Mouse (Mus musculus) G1E-ER4 (cell line): ENCODE results near the gene Lrrc4. TPM values are rescaled to one million over a fixed set of nuclear protein-coding genes. Genes with fewer than 3 reads are reported as not detected.

Experiments used
- GATA1 ChIP-seq: IDR thresholded peaks from one replicate; pipeline ENCODE4 v1.8.0; 2012; ENCODE audit warnings: low read length, inconsistent platforms
- polyA plus RNA-seq: library from polyadenylated mRNA; stranded (reverse); fragments of >175 nt; gene quantifications from 2 replicates; pipeline ENCODE4 v1.2.3, GENCODE M21; 2012

The Lrrc4 gene
- polyA plus RNA-seq, 1 experiment: not detected

DNA sequence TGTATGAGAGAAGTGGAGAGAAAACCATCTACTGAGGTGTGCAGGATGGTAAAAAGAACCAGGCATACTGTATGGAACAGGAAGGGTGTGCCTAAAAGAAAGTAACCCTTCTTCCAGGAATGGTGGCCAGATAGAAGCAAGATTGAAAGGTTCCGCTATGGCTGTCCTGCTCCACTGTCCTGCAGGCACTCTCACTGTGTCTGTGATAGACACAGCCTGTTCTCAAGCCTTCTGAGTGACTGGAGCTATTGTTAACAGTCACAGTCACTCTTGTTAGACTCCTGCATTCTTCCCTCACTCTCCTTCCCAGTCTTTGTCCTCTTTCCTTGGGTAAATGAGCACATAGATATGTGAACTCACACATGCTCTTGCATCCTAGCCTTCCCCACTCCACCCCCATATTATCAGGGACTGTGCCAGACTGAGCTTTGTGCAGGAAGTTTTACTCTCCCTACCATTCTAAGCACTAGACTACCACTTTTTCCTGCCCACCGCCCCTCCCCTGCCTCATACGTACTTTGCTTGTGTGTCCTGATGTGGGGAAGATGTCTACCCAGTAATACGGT lies 48.4 kb downstream of the Lrrc4 start:
- TF ChIP-seq GATA1: no peak

- TF ChIP-seq GATA1: no peak
Measured at GRCm38 (mm10) chr6:28781696-28782095, 49.9 kb downstream of the Lrrc4 start.

DNA sequence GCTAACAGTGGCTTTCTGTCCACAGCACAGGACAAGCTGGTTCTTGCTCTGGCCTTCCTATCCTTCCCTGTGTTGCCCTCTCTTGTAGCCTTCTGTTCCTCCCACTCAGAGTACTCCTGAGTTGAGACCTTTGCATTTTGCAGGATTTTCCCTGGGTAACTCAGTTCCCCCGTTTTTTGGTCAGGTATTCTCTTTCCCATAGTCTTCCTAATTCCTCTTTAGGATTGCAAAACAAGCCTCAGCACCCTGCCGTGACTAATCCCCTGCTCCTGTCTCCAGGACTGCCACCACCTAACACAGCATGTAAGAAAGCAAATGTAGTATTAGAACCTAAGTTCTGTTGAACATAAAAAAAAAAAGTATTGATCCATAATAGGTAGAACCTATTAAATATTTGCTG lies 60.2 kb downstream of the Lrrc4 start:
- no peak for TF ChIP-seq GATA1

DNA sequence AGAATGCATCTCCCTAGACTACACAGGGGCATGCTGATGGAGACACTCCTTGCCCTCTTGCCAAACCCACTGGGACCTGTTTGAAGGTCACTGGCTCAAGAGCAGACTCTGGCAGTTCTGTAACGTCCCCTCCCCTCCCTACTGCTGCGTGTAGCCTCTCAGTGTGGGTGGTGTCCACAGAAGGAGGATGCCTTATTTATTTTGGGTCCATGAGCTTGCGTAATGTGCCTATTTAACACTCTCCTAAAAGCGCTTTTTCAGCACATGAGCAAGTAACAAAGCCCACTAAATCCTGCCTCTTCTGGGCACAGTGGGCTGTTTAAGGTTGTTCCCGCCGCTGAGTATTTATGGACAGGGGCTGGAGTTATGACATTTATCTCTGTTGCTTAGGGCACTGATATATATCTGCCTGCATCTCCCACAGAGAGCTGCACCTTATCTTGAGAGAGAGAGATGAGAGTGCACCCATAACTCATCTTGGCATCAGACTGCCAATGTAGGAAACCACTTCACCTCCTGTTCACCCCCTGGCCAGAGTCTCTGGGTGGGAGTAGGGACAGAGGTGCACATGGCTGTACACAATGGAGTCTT lies 63.6 kb downstream of the Lrrc4 start:
- no peak for TF ChIP-seq GATA1

GRCm38 (mm10) chr6:28766622-28767021 lies 64.9 kb downstream of the Lrrc4 start:
- no peak for TF ChIP-seq GATA1

DNA sequence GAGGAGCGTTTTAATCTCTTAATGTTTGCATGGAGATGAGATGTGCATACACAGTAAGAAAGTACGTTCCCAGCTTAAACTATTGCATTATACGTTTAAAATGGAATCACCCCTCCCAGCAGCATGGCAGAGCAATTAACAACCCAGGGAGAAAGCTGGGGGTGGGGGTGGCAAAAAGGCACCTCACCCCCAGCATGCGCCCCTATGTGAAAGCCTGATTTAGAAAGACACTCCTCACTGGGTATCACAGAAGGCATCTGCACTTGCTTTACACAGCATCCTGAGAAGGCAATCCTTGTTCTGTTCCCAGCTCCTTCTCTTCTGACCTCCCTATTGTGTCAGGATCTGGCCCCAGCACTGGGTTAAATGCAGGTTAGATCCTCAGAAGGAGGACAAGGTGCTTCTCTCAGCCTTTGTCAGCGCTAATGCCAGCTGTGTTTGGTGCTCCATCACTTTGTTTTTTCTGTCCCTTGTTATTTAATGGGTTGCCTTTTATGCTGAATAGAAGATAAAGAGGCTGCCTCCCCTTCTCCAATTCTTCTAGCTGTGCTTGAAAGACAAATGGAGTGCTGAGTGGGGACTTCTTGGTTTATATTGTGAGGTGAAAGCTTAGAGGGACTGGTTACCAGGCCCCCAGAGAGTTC lies 69.3 kb downstream of the Lrrc4 start:
- no peak for TF ChIP-seq GATA1

DNA sequence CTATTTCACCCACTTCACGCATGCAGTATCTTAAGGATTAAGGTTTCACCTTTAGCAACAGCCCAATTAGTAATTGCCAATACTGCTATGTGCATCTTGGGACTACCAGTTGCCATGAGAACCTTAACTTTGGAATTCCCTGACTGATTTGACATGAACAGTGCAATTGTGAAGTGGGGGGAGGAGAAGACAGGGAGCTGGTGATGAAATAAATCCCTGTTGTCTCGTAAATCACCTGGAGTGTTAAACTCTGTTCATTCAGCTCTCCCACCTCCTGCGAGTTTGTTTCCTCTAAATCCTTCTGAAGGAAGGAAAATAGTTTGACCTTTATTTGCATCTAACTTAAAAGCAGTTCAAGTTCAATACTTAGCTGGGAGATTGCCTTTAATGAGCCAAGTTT lies 69.8 kb downstream of the Lrrc4 start:
- TF ChIP-seq GATA1: no peak

GRCm38 (mm10) chr6:28758293-28758692 lies 73.3 kb downstream of the Lrrc4 start:
- no peak for TF ChIP-seq GATA1

GRCm38 (mm10) chr6:28756306-28757018 lies 75.1 kb downstream of the Lrrc4 start:
- TF ChIP-seq GATA1: no peak

DNA sequence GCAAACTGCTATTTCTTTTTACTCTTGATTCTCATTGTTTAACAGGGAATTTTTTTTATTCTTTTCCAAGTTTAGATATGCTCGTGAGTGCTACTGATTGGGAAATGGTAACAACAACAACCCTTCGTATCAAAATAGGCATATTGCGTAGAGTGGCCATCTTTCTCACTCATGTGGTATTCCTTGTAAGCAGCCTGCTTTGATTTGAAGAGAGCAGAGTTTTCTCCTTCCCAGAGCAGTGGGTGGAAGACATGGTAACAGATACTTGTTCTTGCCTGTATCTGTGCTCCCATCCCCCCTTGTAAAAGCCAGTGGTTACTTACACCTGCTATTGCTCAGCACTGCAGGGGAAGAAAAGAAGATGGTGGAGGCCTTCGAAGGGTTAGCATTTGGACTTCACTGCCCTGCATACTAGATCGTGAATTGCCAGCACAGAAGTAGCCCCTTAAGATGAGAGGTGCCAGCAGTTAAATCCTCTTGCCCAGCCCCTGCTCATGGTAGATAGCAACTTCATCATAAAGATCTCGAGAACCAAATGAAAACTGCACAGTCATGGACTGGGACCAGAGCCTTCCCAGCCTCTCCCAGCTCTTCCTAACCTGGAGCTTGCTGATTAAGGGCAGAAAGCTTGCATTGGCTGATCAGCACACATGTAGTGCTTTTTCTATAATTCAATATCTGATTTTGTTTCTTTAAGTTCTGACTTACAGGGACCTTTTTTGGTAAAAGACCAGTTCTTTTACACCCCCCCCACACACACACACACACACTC lies 77.2 kb downstream of the Lrrc4 start:
- peak; percentile 33 for TF ChIP-seq GATA1

GRCm38 (mm10) chr6:28753681-28754080 lies 77.9 kb downstream of the Lrrc4 start:
- no peak for TF ChIP-seq GATA1

DNA sequence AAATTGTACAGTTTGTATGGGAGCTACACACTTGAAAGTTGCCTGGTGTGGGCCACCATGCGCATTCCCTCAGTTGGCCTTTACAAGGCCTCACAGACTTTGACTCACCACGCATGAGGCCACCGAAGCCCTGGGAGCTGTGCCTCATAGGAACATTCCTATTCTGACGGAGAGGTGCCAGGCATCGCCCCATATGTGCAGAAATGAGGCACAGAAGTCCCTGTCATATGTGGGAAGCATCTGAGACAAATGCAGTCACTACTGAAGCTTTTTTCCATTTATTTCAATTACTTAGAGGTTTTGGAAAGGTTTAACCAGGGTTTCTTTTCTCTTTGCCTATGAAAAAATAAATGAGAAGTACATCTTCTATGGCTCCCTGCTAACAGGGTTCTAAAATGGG lies 78.3 kb downstream of the Lrrc4 start:
- no peak for TF ChIP-seq GATA1

- no peak for TF ChIP-seq GATA1
Measured at GRCm38 (mm10) chr6:28751186-28751585, 80.4 kb downstream of the Lrrc4 start.

DNA sequence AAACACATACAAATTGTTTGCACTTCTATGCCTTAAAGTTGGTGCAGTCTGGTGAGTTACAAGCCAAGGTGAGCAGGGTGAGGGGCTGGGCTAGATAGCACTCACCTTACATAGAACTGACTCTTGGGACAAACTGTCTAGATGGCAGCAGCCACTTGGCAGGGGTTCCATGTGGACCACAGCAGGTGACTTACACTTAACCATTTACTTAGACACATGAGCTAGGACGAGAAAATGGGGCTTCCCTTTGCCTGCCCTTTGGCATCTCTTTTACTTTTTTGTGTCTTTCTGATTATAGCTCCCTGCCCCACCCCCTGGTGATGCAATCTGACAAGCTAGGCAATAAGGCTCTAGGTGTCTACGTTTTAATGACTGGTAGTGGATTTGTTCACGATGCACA lies 82.3 kb downstream of the Lrrc4 start:
- no peak for TF ChIP-seq GATA1

- TF ChIP-seq GATA1: no peak
Measured at GRCm38 (mm10) chr6:28747931-28748670, 83.4 kb downstream of the Lrrc4 start.

GRCm38 (mm10) chr6:28747025-28747424 lies 84.5 kb downstream of the Lrrc4 start:
- TF ChIP-seq GATA1: no peak
